Mouse (Mus musculus) activated CD4-positive, CD25-positive, alpha-beta regulatory T cell, adult 9 weeks (primary cell): Measurements from ENCODE around the gene Pknox2. TPM values are rescaled to one million over a fixed set of nuclear protein-coding genes. Genes with fewer than 3 reads are reported as not detected.

Source experiments
- polyA plus RNA-seq: library from polyadenylated mRNA; unstranded; fragments of 100-300 nt; shearing (Covaris generic); gene quantifications from one replicate; pipeline ENCODE4 v1.2.1, GENCODE M21; 2017

Gene Pknox2
- not detected for polyA plus RNA-seq

GRCm38 (mm10) chr9:37147359-37147685, at the start of gene Pknox2:
Gene Pknox2 (minus strand): TSS chr9:37147407.

Other genes starting within 250 kb of the Pknox2 start
- gene Tmem218, start 60.8 kb upstream of the Pknox2 start, polyA plus RNA-seq: 3.3 TPM
- gene Slc37a2, start 108.3 kb upstream of the Pknox2 start, polyA plus RNA-seq: 3.7 TPM
- gene Ccdc15, start 201.0 kb upstream of the Pknox2 start, polyA plus RNA-seq: 7.1 TPM
- gene Hepacam, start 219.9 kb upstream of the Pknox2 start, polyA plus RNA-seq: not detected